Mouse (Mus musculus): Measurements from ENCODE around the gene Chrdl1.

- no peak for TF ChIP-seq CTCF (IDR thresholded peaks at IDR 0.05; ENCODE audit: low read depth, low read length)
- TF ChIP-seq GATA1 (IDR thresholded peaks at IDR 0.05; ENCODE audit: borderline replicate concordance, low read length) = no peak
- TF ChIP-seq POLR2AphosphoS5 (IDR thresholded peaks at IDR 0.05; ENCODE audit: insufficient replicate concordance, low read depth, low read length) = no peak
- no peak for TF ChIP-seq TAL1 (conservative IDR thresholded peaks at IDR 0.05; ENCODE audit: low read depth, low read length)
- TF ChIP-seq GATA2 (IDR thresholded peaks at IDR 0.05; ENCODE audit: borderline replicate concordance, low read depth, low read length) = no peak
Observed at GRCm38 (mm10) chrX:143366256-143366959, 27.7 kb downstream of the Chrdl1 start.

All from G1E (cell line).